Mouse (Mus musculus) heart, embryonic 11.5 days (tissue): ENCODE measurements at regions not wholly inside any gene's neighbourhood (a gene's known extent, or its start where the extent isn't known, plus 50 kb on each side); places are given as distances from the start of the nearest gene placed in this dataset.

Experiments used
- ATAC-seq: fragments of 200-750 bp; cut with Nextera tagmentation; replicated peaks from 2 replicates; pipeline ENCODE4 v1.8.0; 2017; ENCODE audit warnings: moderate library complexity; ENCODE audit not compliant: insufficient number of reproducible peaks, low FRiP score, low TSS enrichment
- H3K27ac ChIP-seq: fragments of 300-500 bp; sonication (generic); 2 replicates; pipeline ENCODE4 v1.5.1; 2014; ENCODE audit warnings: mild to moderate bottlenecking, low read depth, low read length
- H3K27me3 ChIP-seq: fragments of 300-500 bp; sonication (generic); 2 replicates; pipeline ENCODE4 v1.6.1; 2014; ENCODE audit warnings: mild to moderate bottlenecking, low read length, mixed read lengths; ENCODE audit not compliant: control insufficient read depth, insufficient read depth
- H3K36me3 ChIP-seq: fragments of 300-500 bp; sonication (generic); 2 replicates; pipeline ENCODE4 v1.6.1; 2014; ENCODE audit warnings: mild to moderate bottlenecking, low read length, moderate library complexity, mixed read lengths; ENCODE audit not compliant: control insufficient read depth, insufficient read depth
- H3K4me1 ChIP-seq: fragments of 300-500 bp; sonication (generic); 2 replicates; pipeline ENCODE4 v1.6.1; 2014; ENCODE audit warnings: low read length; ENCODE audit not compliant: control insufficient read depth, insufficient read depth
- H3K4me2 ChIP-seq: fragments of 300-500 bp; sonication (generic); 2 replicates; pipeline ENCODE4 v1.6.1; 2014; ENCODE audit warnings: mild to moderate bottlenecking, moderate library complexity
- H3K4me3 ChIP-seq: fragments of 300-500 bp; sonication (generic); 2 replicates; pipeline ENCODE4 v1.5.1; 2014; ENCODE audit warnings: low read depth, low read length
- H3K9ac ChIP-seq: fragments of 300-500 bp; sonication (generic); 2 replicates; pipeline ENCODE4 v1.6.1; 2014; ENCODE audit warnings: mild to moderate bottlenecking, low read depth, low read length, moderate library complexity
- H3K9me3 ChIP-seq: fragments of 300-500 bp; sonication (generic); replicated peaks from 2 replicates; pipeline ENCODE4 v1.6.1; 2016; ENCODE audit warnings: low read length; ENCODE audit not compliant: control insufficient read depth
- WGBS: fragments of 180-500 bp; shearing (Covaris S2); extraction: QIAGEN DNeasy Blood & Tissue Kit; methylation state at CpG from one replicate; pipeline ENCODE4 v1.1.7; 2014; ENCODE audit not compliant: insufficient replicate concordance; 5-methylcytosine and 5-hydroxymethylcytosine counted together

GRCm38 (mm10) chr16:95776010-95776409 lies 74.1 kb downstream of the Ets2 start:
- Histone ChIP-seq H3K36me3 (no peaks in the 10 kb centered on the region), H3K4me1 (0 out of 2 replicates have a peak, but pooled peaks cover 3% of the 10 kb centered on the region), H3K4me3 (no peak overlapping the region), H3K27me3 (peaks cover 3% of the 10 kb centered on the region), H3K27ac (no peak overlapping the region), H3K9me3 (0 out of 2 replicates have a peak, but pooled peaks cover 3% of the 10 kb centered on the region), H3K4me2 (no peak overlapping the region), H3K9ac (no peak overlapping the region)
- WGBS, result 78% methylated on average over 1 of the region's 1 CpGs
- ATAC-seq, result 0 out of 2 replicates have a peak, but pooled peaks have one; percentile 52

- WGBS, result 45% methylated on average over 5 of the region's 5 CpGs
- Histone ChIP-seq H3K27me3 (peaks cover 3% of the 10 kb centered on the region), H3K4me3 (no peak overlapping the region)
These were observed 73.5 kb downstream of the Ets2 start for GRCm38 (mm10) chr16:95775361-95775760.

GRCm38 (mm10) chr16:95773151-95773550 lies 71.3 kb downstream of the Ets2 start:
- H3K4me2 ChIP-seq, result no peak overlapping the region
- H3K4me1 ChIP-seq, result peaks cover 6% of the 10 kb centered on the region; the same call in 1 of the 2 replicates
- WGBS, result 81% methylated on average over 3 of the region's 3 CpGs
- no peak overlapping the region for H3K9ac ChIP-seq
- 0 out of 2 replicates have a peak, but pooled peaks cover 3% of the 10 kb centered on the region for H3K9me3 ChIP-seq
- H3K36me3 ChIP-seq, result no peaks in the 10 kb centered on the region
- H3K27me3 ChIP-seq, result peaks cover 3% of the 10 kb centered on the region
- no peak for ATAC-seq
- H3K27ac ChIP-seq, result no peak overlapping the region
- H3K4me3 ChIP-seq, result no peak overlapping the region

More at GRCm38 (mm10) chr16:95775361-95775760, 73.5 kb downstream of the Ets2 start:
- Histone ChIP-seq H3K4me1 (0 out of 2 replicates have a peak, but pooled peaks cover 3% of the 10 kb centered on the region), H3K36me3 (no peaks in the 10 kb centered on the region), H3K4me2 (no peak overlapping the region), H3K9ac (no peak overlapping the region), H3K9me3 (0 out of 2 replicates have a peak, but pooled peaks cover 3% of the 10 kb centered on the region), H3K27ac (no peak overlapping the region)
- no peak for ATAC-seq
